In genomic region chrX:93674432-93674831, GRCm38 (mm10) we compare ENCODE assay signal across 8 mouse cellular contexts. TPM values are rescaled to one million over a fixed set of nuclear protein-coding genes. Genes with fewer than 3 reads are reported as not detected.
DNase-seq lines count a peak whose midpoint lies in the region; ATAC-seq and TF ChIP-seq lines count a peak whose summit lies in the region.

No protein-coding gene starts in this region.

- H3K27ac ChIP-seq in heart, postnatal 0 days (ENCODE audit: low read depth) = no peak overlapping the region
- peak overlapping the region; percentile 75 for H3K27ac ChIP-seq in embryonic facial prominence, embryonic 12.5 days
- no peak overlapping the region for H3K27ac ChIP-seq in intestine, embryonic 14.5 days (ENCODE audit: low read depth)
- H3K27ac ChIP-seq in midbrain, embryonic 15.5 days = peak overlapping the region; percentile 92

- TF ChIP-seq EP300 in heart, postnatal 0 days (IDR thresholded peaks at IDR 0.05; ENCODE audit: low read depth) = no peak

- no peaks in the 10 kb centered on the region for H3K4me1 ChIP-seq in heart, postnatal 0 days (ENCODE audit: control insufficient read depth, insufficient read depth)
- no peaks in the 10 kb centered on the region for H3K4me1 ChIP-seq in embryonic facial prominence, embryonic 12.5 days
- no peaks in the 10 kb centered on the region for H3K4me1 ChIP-seq in intestine, embryonic 14.5 days (replicated peaks; ENCODE audit: control insufficient read depth, insufficient read depth, low read length)
- 0 out of 2 replicates have a peak, but pooled peaks cover 7% of the 10 kb centered on the region for H3K4me1 ChIP-seq in midbrain, embryonic 15.5 days

- H3K4me2 ChIP-seq in heart, postnatal 0 days (ENCODE audit: low read depth, low read length) = peak overlapping the region; percentile 64
- peak overlapping the region; percentile 51 for H3K4me2 ChIP-seq in embryonic facial prominence, embryonic 12.5 days (replicated peaks)
- H3K4me2 ChIP-seq in intestine, embryonic 14.5 days (ENCODE audit: low read length) = peak overlapping the region; percentile 54
- H3K4me2 ChIP-seq in midbrain, embryonic 15.5 days = peak overlapping the region; percentile 47

- DNase-seq in heart, postnatal 0 days (ENCODE audit: low spot score) = no peak
- no peak for DNase-seq in heart, postnatal 25 days (ENCODE audit: low spot score)
- DNase-seq in intestine, embryonic 14.5 days (ENCODE audit: low spot score) = no peak
- DNase-seq in left cerebral cortex, adult 18-20 months (ENCODE audit: low spot score in 2 of 2) = no peak
- DNase-seq in urinary bladder, adult 18-20 months (ENCODE audit: low spot score in 2 of 2) = no peak
- DNase-seq in gastrocnemius, adult 8-10 months (ENCODE audit: low spot score in 2 of 2) = no peak

- no peaks in the 10 kb centered on the region for H3K27me3 ChIP-seq in heart, postnatal 0 days (ENCODE audit: control insufficient read depth, insufficient read depth, low read length)
- H3K27me3 ChIP-seq in embryonic facial prominence, embryonic 12.5 days = 0 out of 2 replicates have a peak, but pooled peaks cover 3% of the 10 kb centered on the region
- no peaks in the 10 kb centered on the region; the same call in 1 of the 2 replicates for H3K27me3 ChIP-seq in intestine, embryonic 14.5 days (replicated peaks; ENCODE audit: control insufficient read depth, insufficient read depth, low read length)
- no peaks in the 10 kb centered on the region for H3K27me3 ChIP-seq in midbrain, embryonic 15.5 days (replicated peaks)

- ATAC-seq in heart, postnatal 0 days (ENCODE audit: insufficient read depth, low read depth) = no peak
- ATAC-seq in embryonic facial prominence, embryonic 12.5 days (ENCODE audit: insufficient number of reproducible peaks, insufficient read depth, low FRiP score, low TSS enrichment) = no peak
- no peak for ATAC-seq in intestine, embryonic 14.5 days (replicated peaks; ENCODE audit: low FRiP score, low TSS enrichment, low read depth)
- ATAC-seq in midbrain, embryonic 15.5 days (replicated peaks) = peak; percentile 37

- WGBS in heart, postnatal 0 days = 30% methylated on average over 3 of the region's 3 CpGs
- 29% methylated on average over 3 of the region's 3 CpGs for WGBS in embryonic facial prominence, embryonic 12.5 days
- 36% methylated on average over 3 of the region's 3 CpGs for WGBS in intestine, embryonic 14.5 days
- 40% methylated on average over 3 of the region's 3 CpGs for WGBS in midbrain, embryonic 15.5 days

- no peak overlapping the region for H3K9ac ChIP-seq in heart, postnatal 0 days (replicated peaks; ENCODE audit: low read depth, low read length)
- H3K9ac ChIP-seq in embryonic facial prominence, embryonic 12.5 days = no peak overlapping the region
- H3K9ac ChIP-seq in intestine, embryonic 14.5 days (ENCODE audit: low read length) = no peak overlapping the region
- H3K9ac ChIP-seq in midbrain, embryonic 15.5 days = peak overlapping the region; percentile 27

- no peak for TF ChIP-seq CTCF in heart, postnatal 0 days (IDR thresholded peaks at IDR 0.05; ENCODE audit: low read depth)

- no peaks in the 10 kb centered on the region for H3K9me3 ChIP-seq in heart, postnatal 0 days (replicated peaks; ENCODE audit: control insufficient read depth, low read length)
- no peaks in the 10 kb centered on the region for H3K9me3 ChIP-seq in embryonic facial prominence, embryonic 12.5 days
- H3K9me3 ChIP-seq in intestine, embryonic 14.5 days (ENCODE audit: control insufficient read depth, low read length) = no peaks in the 10 kb centered on the region
- H3K9me3 ChIP-seq in midbrain, embryonic 15.5 days = no peaks in the 10 kb centered on the region

- 0 out of 2 replicates have a peak overlapping the region, but pooled peaks have one; percentile 40 for H3K4me3 ChIP-seq in heart, postnatal 0 days (ENCODE audit: low read depth, low read length)
- no peak overlapping the region for H3K4me3 ChIP-seq in embryonic facial prominence, embryonic 12.5 days
- H3K4me3 ChIP-seq in intestine, embryonic 14.5 days (ENCODE audit: low read depth, low read length) = peak overlapping the region; percentile 33; the same call in 1 of the 2 replicates
- H3K4me3 ChIP-seq in midbrain, embryonic 15.5 days = peak overlapping the region; percentile 40

- no peaks in the 10 kb centered on the region for H3K36me3 ChIP-seq in heart, postnatal 0 days (replicated peaks; ENCODE audit: control insufficient read depth, insufficient read depth, low read length)
- no peaks in the 10 kb centered on the region for H3K36me3 ChIP-seq in embryonic facial prominence, embryonic 12.5 days
- no peaks in the 10 kb centered on the region for H3K36me3 ChIP-seq in intestine, embryonic 14.5 days (ENCODE audit: control insufficient read depth, insufficient read depth, low read length)
- H3K36me3 ChIP-seq in midbrain, embryonic 15.5 days (replicated peaks) = no peaks in the 10 kb centered on the region

- intact Hi-C loops in heart, postnatal 25 days (cut with DNase I) = no loop called here

RNA-seq across cellular contexts. Expression of gene Pcyt1b, which starts 19.8 kb away (rescaled TPM):
- 0.08 and 0.23 TPM in 2 replicates for total RNA-seq in heart, postnatal 0 days (2014; rRNA removed; ENCODE audit: low replicate concordance)
- polyA plus RNA-seq in heart, postnatal 0 days (2015; fragmentation: Nextera tagmentation; extraction: Ambion mirVana) = 0.15 and 0.25 TPM in 2 replicates
- total RNA-seq in heart, postnatal 25 days (2021) = under 1 TPM; 0.17 to 0.34 TPM
- 7.3 and 8.5 TPM in 2 replicates for polyA plus RNA-seq in embryonic facial prominence, embryonic 12.5 days (2016; fragmentation: Nextera tagmentation; extraction: Ambion mirVana)
- polyA plus RNA-seq in intestine, embryonic 14.5 days (2014; fragmentation: Nextera tagmentation; extraction: Ambion mirVana) = 2.4 and 2.5 TPM in 2 replicates
- 24.6 and 26.2 TPM in 2 replicates for polyA plus RNA-seq in midbrain, embryonic 15.5 days (2015; fragmentation: Nextera tagmentation; extraction: Ambion mirVana)
- 10 to 100 TPM; 29.5 to 30.8 TPM for total RNA-seq in left cerebral cortex, adult 18-20 months (2021)
- total RNA-seq in gastrocnemius, adult 8-10 months (2022) = under 1 TPM in 2 of 4 experiments, not detected in 2; 0.07 to 0.39 TPM

RNA-seq across cellular contexts. Expression of gene Pola1, which starts 42.5 kb away (rescaled TPM):
- 2.9 and 4.7 TPM in 2 replicates for total RNA-seq in heart, postnatal 0 days (2014; rRNA removed; ENCODE audit: low replicate concordance)
- polyA plus RNA-seq in heart, postnatal 0 days (2015; fragmentation: Nextera tagmentation; extraction: Ambion mirVana) = 2.5 and 3.2 TPM in 2 replicates
- 1 to 10 TPM; 4.8 to 5.2 TPM for total RNA-seq in heart, postnatal 25 days (2021)
- 21.8 and 22.9 TPM in 2 replicates for polyA plus RNA-seq in embryonic facial prominence, embryonic 12.5 days (2016; fragmentation: Nextera tagmentation; extraction: Ambion mirVana)
- 18.2 and 20.2 TPM in 2 replicates for polyA plus RNA-seq in intestine, embryonic 14.5 days (2014; fragmentation: Nextera tagmentation; extraction: Ambion mirVana)
- 5.4 TPM in 2 replicates for polyA plus RNA-seq in midbrain, embryonic 15.5 days (2015; fragmentation: Nextera tagmentation; extraction: Ambion mirVana)
- 1 to 10 TPM; 8.7 to 9.1 TPM for total RNA-seq in left cerebral cortex, adult 18-20 months (2021)
- total RNA-seq in gastrocnemius, adult 8-10 months (2022) = 1 to 10 TPM; 1.3 to 2.9 (median 1.6) TPM

Comparison
In these comparisons a context has a peak if more than half of its experiments do, and no peak if none do; other contexts are left out.
1. H3K27ac ChIP-seq: peak in embryonic facial prominence, embryonic 12.5 days (single experiment) and midbrain, embryonic 15.5 days (single experiment); none in heart, postnatal 0 days (single experiment) and intestine, embryonic 14.5 days (single experiment).
2. RNA of gene Pcyt1b, which starts 19.8 kb away (total RNA-seq): 29.5 to 30.8 TPM in left cerebral cortex, adult 18-20 months; 0.17 to 0.34 TPM in heart, postnatal 25 days, 0.08 to 0.23 TPM in heart, postnatal 0 days and 0.07 to 0.39 TPM in gastrocnemius, adult 8-10 months; every median in the first group is over 10 times any median in the second.
3. Peak in every context shown above with its lines, with median percentiles within 50 percentile points of each other: H3K4me2 ChIP-seq.